Mouse (Mus musculus) ES-Bruce4 (cell line): ENCODE measurements around the gene Ccdc174. TPM values are rescaled to one million over a fixed set of nuclear protein-coding genes. Genes with fewer than 3 reads are reported as not detected.
"Not testable (repeated sequence)": the region's sequence is repeated elsewhere in the genome, so short reads cannot be mapped to it uniquely, and the experiment has no call there.

Experiments
- H3K27ac ChIP-seq: 2 replicates; pipeline ENCODE4 v1.5.1; 2012; ENCODE audit warnings: low read length, inconsistent platforms; ENCODE audit not compliant: insufficient read depth
- H3K27me3 ChIP-seq: 2 replicates; pipeline ENCODE4 v1.6.1; 2012; ENCODE audit warnings: mild to moderate bottlenecking, low read length, inconsistent platforms; ENCODE audit not compliant: control insufficient read depth, poor library complexity, insufficient read depth, severe bottlenecking
- H3K36me3 ChIP-seq: 2 replicates; pipeline ENCODE4 v1.6.1; 2012; ENCODE audit warnings: inconsistent platforms, mild to moderate bottlenecking, low read length, moderate library complexity; ENCODE audit not compliant: control insufficient read depth, poor library complexity, insufficient read depth, severe bottlenecking
- H3K4me1 ChIP-seq: one replicate; pipeline ENCODE4 v1.8.1; 2011; ENCODE audit warnings: low read length; ENCODE audit not compliant: control insufficient read depth, insufficient read depth
- H3K4me3 ChIP-seq: 2 replicates; pipeline ENCODE4 v1.5.1; 2011; ENCODE audit warnings: low read depth, mild to moderate bottlenecking, low read length
- H3K9ac ChIP-seq: 2 replicates; pipeline ENCODE4 v1.6.1; 2012; ENCODE audit warnings: low read depth, mild to moderate bottlenecking, inconsistent platforms; ENCODE audit not compliant: poor library complexity, severe bottlenecking
- H3K9me3 ChIP-seq: replicated peaks from 2 replicates; pipeline ENCODE4 v1.6.1; 2012; ENCODE audit warnings: mild to moderate bottlenecking, low read length, inconsistent platforms; ENCODE audit not compliant: control insufficient read depth, poor library complexity, insufficient read depth, severe bottlenecking
- CTCF ChIP-seq: IDR thresholded peaks from one replicate; pipeline ENCODE4 v1.8.1; 2011; ENCODE audit warnings: low read depth, low read length
- EP300 ChIP-seq: IDR thresholded peaks from 2 replicates; pipeline ENCODE4 v1.6.1; 2011; ENCODE audit warnings: low read depth, low read length; ENCODE audit not compliant: insufficient read depth
- POLR2A ChIP-seq: IDR thresholded peaks from one replicate; pipeline ENCODE4 v1.8.1; 2011; ENCODE audit warnings: low read length; ENCODE audit not compliant: insufficient read depth
- polyA plus RNA-seq: library from polyadenylated mRNA; stranded (reverse); fragments of >200 nt; gene quantifications from 2 replicates; pipeline ENCODE4 v1.2.4, GENCODE M21; 2011; ENCODE audit warnings: low read depth; ENCODE audit not compliant: missing spikeins, insufficient read depth, insufficient read length

The Ccdc174 gene
- polyA plus RNA-seq, 1 experiment: 20.1 TPM

DNA sequence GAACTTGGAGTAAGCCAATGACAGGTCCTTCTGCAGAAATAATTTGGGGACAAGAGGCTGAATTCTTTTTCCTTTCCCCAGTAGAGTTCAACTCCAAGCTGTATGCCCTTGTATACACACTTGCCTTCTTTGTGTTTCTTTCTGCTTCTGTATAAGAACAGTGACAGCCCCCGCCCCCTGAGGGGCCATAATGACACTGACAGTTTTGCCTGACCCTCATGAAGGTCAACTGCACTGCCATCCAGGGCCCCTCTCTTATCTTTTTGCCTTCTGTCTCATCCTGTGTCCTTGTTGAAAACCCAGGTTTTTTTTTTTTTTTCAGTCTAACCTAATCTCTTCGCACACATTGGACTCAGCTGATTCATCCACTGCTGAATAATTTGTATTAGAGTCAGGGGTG, 5.1 kb upstream of the Ccdc174 start:
- Histone ChIP-seq H3K27ac (no peak overlapping the region), H3K4me1 (no peaks in the 10 kb centered on the region), H3K27me3 (no peaks in the 10 kb centered on the region), H3K36me3 (no peaks in the 10 kb centered on the region), H3K4me3 (no peak overlapping the region), H3K9me3 (no peaks in the 10 kb centered on the region), H3K9ac (no peak overlapping the region)
- TF ChIP-seq CTCF (no peak), EP300 (no peak), POLR2A (no peak)

- Histone ChIP-seq H3K4me1 (no peaks in the 10 kb centered on the region), H3K36me3 (peaks cover 22% of the 10 kb centered on the region), H3K27me3 (no peaks in the 10 kb centered on the region), H3K27ac (no peak overlapping the region), H3K9ac (no peak overlapping the region), H3K9me3 (no peaks in the 10 kb centered on the region), H3K4me3 (no peak overlapping the region)
- TF ChIP-seq EP300 (no peak), POLR2A (no peak), CTCF (no peak)
Observed at GRCm38 (mm10) chr6:91883859-91884258, 6.0 kb downstream of the Ccdc174 start.

GRCm38 (mm10) chr6:91889255-91889906, 11.5 kb downstream of the Ccdc174 start:
- Histone ChIP-seq H3K27me3 (no peaks in the 10 kb centered on the region), H3K4me1 (no peaks in the 10 kb centered on the region), H3K4me3 (no peak overlapping the region), H3K9me3 (no peaks in the 10 kb centered on the region), H3K36me3 (peaks cover 25% of the 10 kb centered on the region), H3K27ac (no peak overlapping the region), H3K9ac (no peak overlapping the region)
- TF ChIP-seq CTCF: no peak
- TF ChIP-seq POLR2A: no peak
- TF ChIP-seq EP300: no peak

DNA sequence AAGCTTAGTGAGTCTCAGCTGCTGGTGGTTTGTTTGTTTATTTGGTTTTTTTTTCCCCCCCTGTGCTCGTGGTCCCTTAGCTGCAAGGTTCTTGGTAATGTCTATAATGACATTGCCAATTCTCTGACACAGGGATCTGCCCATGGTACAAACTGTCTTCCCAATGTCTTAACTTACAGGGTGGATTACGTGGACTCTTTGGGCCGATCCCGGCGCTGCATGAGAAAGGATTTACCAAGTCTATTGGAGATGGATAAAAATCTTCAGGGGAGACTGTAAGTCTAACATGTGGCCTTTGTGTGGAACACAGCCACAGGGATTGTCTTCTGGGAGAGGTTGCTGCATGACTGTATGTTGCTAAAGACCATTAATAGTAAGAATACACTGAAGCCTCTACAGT, 12.8 kb downstream of the Ccdc174 start:
- no peaks in the 10 kb centered on the region for H3K9me3 ChIP-seq
- no peak overlapping the region for H3K4me3 ChIP-seq
- peaks cover 29% of the 10 kb centered on the region for H3K36me3 ChIP-seq
- no peak for TF ChIP-seq CTCF
- TF ChIP-seq EP300: no peak
- no peak for TF ChIP-seq POLR2A
- H3K4me1 ChIP-seq: no peaks in the 10 kb centered on the region
- no peaks in the 10 kb centered on the region for H3K27me3 ChIP-seq
- H3K9ac ChIP-seq: no peak overlapping the region
- no peak overlapping the region for H3K27ac ChIP-seq

DNA sequence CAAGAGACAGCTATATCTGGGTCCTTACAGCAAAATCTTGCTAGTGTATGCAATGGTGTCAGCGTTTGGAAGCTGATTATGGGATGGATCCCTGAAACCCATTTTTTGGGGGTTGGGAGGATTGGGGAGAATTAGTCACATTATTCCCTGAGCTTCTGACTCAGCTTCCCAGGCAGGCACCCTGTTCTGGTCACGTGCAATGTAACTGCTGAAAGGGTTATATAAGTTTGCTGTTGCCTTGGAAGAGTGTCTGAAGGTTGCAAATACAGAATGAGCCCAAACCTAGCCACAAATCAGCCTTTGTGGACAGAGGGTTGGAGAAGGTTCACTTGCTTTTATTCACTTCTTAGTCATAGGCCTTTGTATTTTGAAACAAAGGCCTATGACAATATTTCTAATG, 13.9 kb downstream of the Ccdc174 start:
- peaks cover 33% of the 10 kb centered on the region for H3K36me3 ChIP-seq
- no peak overlapping the region for H3K9ac ChIP-seq
- no peak overlapping the region for H3K4me3 ChIP-seq
- TF ChIP-seq POLR2A: no peak
- TF ChIP-seq EP300: no peak
- no peak for TF ChIP-seq CTCF
- H3K9me3 ChIP-seq: no peaks in the 10 kb centered on the region
- no peaks in the 10 kb centered on the region for H3K27me3 ChIP-seq
- H3K4me1 ChIP-seq: no peaks in the 10 kb centered on the region
- H3K27ac ChIP-seq: no peak overlapping the region

DNA sequence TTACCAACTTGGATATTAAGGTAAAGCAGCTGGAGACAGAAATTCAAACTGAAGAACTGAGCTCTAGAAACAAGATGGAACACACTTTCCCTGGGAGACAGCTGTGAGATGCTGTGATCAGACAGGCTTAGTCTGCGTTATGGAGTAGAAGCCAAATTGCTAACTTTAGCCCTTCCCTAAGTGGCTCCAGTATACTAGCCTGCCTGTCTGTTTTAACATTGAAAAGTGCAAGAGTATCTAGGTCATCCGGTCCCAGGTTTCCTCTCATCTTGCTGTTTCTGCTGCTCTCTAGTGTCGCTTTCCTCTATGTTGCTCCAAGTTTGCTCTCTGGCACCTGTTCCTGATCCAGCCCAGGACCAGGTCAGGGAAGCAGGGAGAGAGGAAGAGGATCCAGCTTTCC, 18.9 kb downstream of the Ccdc174 start:
- Histone ChIP-seq H3K9ac (no peak overlapping the region), H3K9me3 (no peaks in the 10 kb centered on the region), H3K4me1 (no peaks in the 10 kb centered on the region), H3K4me3 (no peak overlapping the region), H3K27ac (no peak overlapping the region), H3K36me3 (peaks cover 31% of the 10 kb centered on the region), H3K27me3 (no peaks in the 10 kb centered on the region)
- no peak for TF ChIP-seq EP300
- TF ChIP-seq POLR2A: no peak
- no peak for TF ChIP-seq CTCF

- Histone ChIP-seq H3K27me3 (no peaks in the 10 kb centered on the region), H3K4me1 (no peaks in the 10 kb centered on the region), H3K4me3 (no peak overlapping the region), H3K36me3 (peaks cover 18% of the 10 kb centered on the region), H3K9ac (no peak overlapping the region), H3K9me3 (no peaks in the 10 kb centered on the region), H3K27ac (no peak overlapping the region)
- peak; percentile 79 for TF ChIP-seq CTCF
- TF ChIP-seq POLR2A: no peak
Observed at GRCm38 (mm10) chr6:91901505-91901904, 23.7 kb downstream of the Ccdc174 start.

DNA sequence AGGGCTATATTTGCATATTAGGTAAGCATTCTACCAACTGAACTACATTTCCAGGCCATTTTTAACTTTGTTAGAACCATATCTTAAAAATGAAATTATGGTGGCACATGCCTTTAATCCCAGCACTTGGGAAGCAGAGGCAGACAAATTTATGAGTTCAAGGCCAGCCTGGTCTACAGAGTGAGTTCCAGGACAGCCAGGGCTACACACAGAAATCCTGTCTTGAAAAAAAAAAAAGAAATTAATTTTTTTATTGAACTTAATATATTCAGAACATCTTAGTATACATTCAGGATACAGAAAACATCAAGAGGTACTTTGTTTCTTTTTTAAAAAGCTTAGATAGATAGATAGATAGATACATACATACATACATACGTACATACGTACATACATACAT, 24.7 kb downstream of the Ccdc174 start, which contains the start of gene 4930590J08Rik:
Gene 4930590J08Rik (plus strand): TSS at position 301 of the 400 bp plus-strand sequence.
- peaks cover 17% of the 10 kb centered on the region for H3K36me3 ChIP-seq
- not testable (repeated sequence) for H3K9me3 ChIP-seq, H3K27ac ChIP-seq, H3K9ac ChIP-seq, H3K4me1 ChIP-seq, H3K4me3 ChIP-seq, H3K27me3 ChIP-seq
